Mouse (Mus musculus): ENCODE results near the gene Dyrk1a.

- TF ChIP-seq CTCF (IDR thresholded peaks at IDR 0.05; ENCODE audit: insufficient read depth, low read length), result no peak
- TF ChIP-seq POLR2A (IDR thresholded peaks at IDR 0.05; ENCODE audit: borderline replicate concordance, extremely low read depth, low read depth, low read length), result no peak
These were observed 20.0 kb upstream of the Dyrk1a start for GRCm38 (mm10) chr16:94549813-94550212.

Data from lung, adult 2 months (tissue).